Mouse (Mus musculus) heart, embryonic 16.5 days (tissue): ENCODE results near the gene Cars2. TPM values are rescaled to one million over a fixed set of nuclear protein-coding genes. Genes with fewer than 3 reads are reported as not detected.

Experiments
- ATAC-seq: fragments of 200-750 bp; cut with Nextera tagmentation; replicated peaks from 2 replicates; pipeline ENCODE4 v1.8.0; 2017; ENCODE audit warnings: moderate number of reproducible peaks; ENCODE audit not compliant: insufficient read depth, low FRiP score; ENCODE audit errors: extremely low read depth
- H3K27ac ChIP-seq: fragments of 300-500 bp; sonication (generic); 2 replicates; pipeline ENCODE4 v1.5.1; 2014; ENCODE audit warnings: mild to moderate bottlenecking, low read length, control low read depth, moderate library complexity
- H3K27me3 ChIP-seq: fragments of 300-500 bp; sonication (generic); 2 replicates; pipeline ENCODE4 v1.6.1; 2014; ENCODE audit warnings: low read length, mixed read lengths; ENCODE audit not compliant: control insufficient read depth, insufficient read depth
- H3K36me3 ChIP-seq: fragments of 300-500 bp; sonication (generic); 2 replicates; pipeline ENCODE4 v1.6.1; 2014; ENCODE audit not compliant: control insufficient read depth, insufficient read depth
- H3K4me1 ChIP-seq: fragments of 300-500 bp; sonication (generic); 2 replicates; pipeline ENCODE4 v1.6.1; 2014; ENCODE audit warnings: low read length, mixed read lengths; ENCODE audit not compliant: control insufficient read depth, insufficient read depth
- H3K4me2 ChIP-seq: fragments of 300-500 bp; sonication (generic); 2 replicates; pipeline ENCODE4 v1.6.1; 2014; ENCODE audit warnings: low read depth, mild to moderate bottlenecking, control low read depth, low read length
- H3K4me3 ChIP-seq: fragments of 300-500 bp; sonication (generic); 2 replicates; pipeline ENCODE4 v1.5.1; 2014; ENCODE audit warnings: mild to moderate bottlenecking, control low read depth, low read length
- H3K9ac ChIP-seq: fragments of 300-500 bp; sonication (generic); 2 replicates; pipeline ENCODE4 v1.6.1; 2014; ENCODE audit warnings: low read length, control low read depth
- H3K9me3 ChIP-seq: fragments of 300-500 bp; sonication (generic); replicated peaks from 2 replicates; pipeline ENCODE4 v1.6.1; 2016; ENCODE audit warnings: low read length; ENCODE audit not compliant: control insufficient read depth
- WGBS: fragments of 180-500 bp; shearing (Covaris S2); extraction: QIAGEN DNeasy Blood & Tissue Kit; methylation state at CpG from one replicate; pipeline ENCODE4 v1.1.7; 2014; 5-methylcytosine and 5-hydroxymethylcytosine counted together
- polyA plus RNA-seq: library from polyadenylated mRNA; unstranded; fragments of >200 nt; fragmentation: Nextera tagmentation; extraction: Ambion mirVana; gene quantifications from 2 replicates; pipeline ENCODE4 v1.2.1, GENCODE M21; 2015

The Cars2 gene
- polyA plus RNA-seq, 1 experiment from 2014 or later = 36.0 TPM

DNA sequence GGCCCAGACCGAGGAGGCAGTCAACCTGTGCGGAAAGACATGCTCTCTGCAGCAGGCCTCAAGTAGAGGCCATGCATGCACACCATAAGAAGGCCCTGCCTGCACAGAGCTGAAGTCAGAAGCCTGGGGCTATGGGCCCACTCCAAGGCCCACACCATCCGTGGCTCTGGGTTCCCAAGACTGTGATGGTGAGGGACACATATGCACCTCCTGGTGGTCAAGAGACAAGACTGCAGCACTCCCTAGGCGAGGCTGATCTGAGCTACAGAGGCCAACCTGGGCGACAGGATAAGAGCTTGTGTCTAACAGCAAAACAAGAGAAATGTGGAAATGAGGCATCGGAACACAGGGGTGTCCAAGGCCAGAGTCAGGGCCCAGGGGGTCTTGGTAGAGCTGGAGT lies 3.5 kb downstream of the Cars2 start:
- H3K36me3 ChIP-seq = peaks cover 9% of the 10 kb centered on the region; the same call in 1 of the 2 replicates
- peaks cover 8% of the 10 kb centered on the region; the same call in 1 of the 2 replicates for H3K4me1 ChIP-seq
- no peak overlapping the region for H3K4me3 ChIP-seq
- WGBS = 70% methylated on average over 6 of the region's 6 CpGs
- no peak overlapping the region for H3K27ac ChIP-seq
- no peak overlapping the region for H3K4me2 ChIP-seq
- H3K27me3 ChIP-seq = no peaks in the 10 kb centered on the region
- no peak for ATAC-seq
- no peak overlapping the region for H3K9ac ChIP-seq
- H3K9me3 ChIP-seq = no peaks in the 10 kb centered on the region

DNA sequence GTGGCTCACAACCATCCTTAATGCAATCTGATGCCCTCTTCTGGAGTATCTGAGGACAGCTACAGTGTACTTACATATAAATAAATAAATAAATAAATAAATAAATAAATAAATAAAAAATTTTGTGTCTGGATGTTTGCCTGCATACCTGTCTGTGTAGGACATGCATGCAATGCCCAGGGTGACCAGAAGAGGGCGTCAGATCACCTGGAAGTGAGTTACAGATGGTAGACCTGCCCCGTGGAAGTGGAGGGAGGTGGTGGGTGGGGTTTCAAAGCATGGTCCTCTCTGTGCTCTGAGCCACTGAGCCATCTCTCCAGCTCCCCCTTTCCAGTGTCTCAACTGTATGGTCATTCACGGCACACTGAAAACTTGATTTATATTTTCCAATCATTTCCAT lies 6.2 kb downstream of the Cars2 start:
- Histone ChIP-seq H3K4me1 (peaks cover 2% of the 10 kb centered on the region; the same call in 1 of the 2 replicates), H3K27me3 (no peaks in the 10 kb centered on the region), H3K27ac (no peak overlapping the region), H3K9ac (no peak overlapping the region), H3K4me3 (no peak overlapping the region), H3K9me3 (no peaks in the 10 kb centered on the region), H3K4me2 (no peak overlapping the region), H3K36me3 (peaks cover 22% of the 10 kb centered on the region)
- WGBS = 50% methylated on average over 3 of the region's 3 CpGs
- ATAC-seq = no peak

DNA sequence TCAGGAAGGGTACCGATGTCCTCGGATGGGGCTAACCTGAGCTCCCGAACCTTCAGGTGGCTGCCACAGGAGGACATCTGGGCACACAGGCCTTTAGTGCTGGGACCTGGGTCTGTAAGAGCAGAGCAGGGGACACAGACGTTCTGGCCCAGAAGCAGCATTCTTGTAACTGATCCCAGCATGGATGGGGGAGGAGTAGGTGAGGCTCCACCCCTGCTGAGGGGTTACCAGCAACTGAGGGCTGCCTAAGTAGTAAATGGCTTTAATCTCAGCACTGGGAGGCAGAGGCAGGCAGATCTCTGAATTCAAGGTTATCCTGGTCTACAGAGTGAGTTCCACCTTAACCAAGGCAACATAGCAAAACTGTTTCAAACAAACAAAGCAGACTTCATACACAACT lies 7.7 kb downstream of the Cars2 start:
- no peak overlapping the region for H3K4me2 ChIP-seq
- no peak overlapping the region for H3K4me3 ChIP-seq
- no peak overlapping the region for H3K9ac ChIP-seq
- no peak overlapping the region for H3K27ac ChIP-seq
- 80% methylated on average over 4 of the region's 4 CpGs for WGBS
- no peaks in the 10 kb centered on the region for H3K27me3 ChIP-seq
- H3K36me3 ChIP-seq = peaks cover 25% of the 10 kb centered on the region
- H3K4me1 ChIP-seq = 0 out of 2 replicates have a peak, but pooled peaks cover 2% of the 10 kb centered on the region
- H3K9me3 ChIP-seq = no peaks in the 10 kb centered on the region
- no peak for ATAC-seq

- 0 out of 2 replicates have a peak, but pooled peaks cover 2% of the 10 kb centered on the region for H3K4me1 ChIP-seq
- WGBS = 75% methylated on average over 12 of the region's 12 CpGs
- no peak; the same call in 1 of the 2 replicates for ATAC-seq
- peaks cover 28% of the 10 kb centered on the region for H3K36me3 ChIP-seq
- H3K4me2 ChIP-seq = no peak overlapping the region
- H3K9ac ChIP-seq = no peak overlapping the region
- H3K27ac ChIP-seq = no peak overlapping the region
- no peaks in the 10 kb centered on the region for H3K9me3 ChIP-seq
- no peaks in the 10 kb centered on the region for H3K27me3 ChIP-seq
- no peak overlapping the region for H3K4me3 ChIP-seq
Measured at GRCm38 (mm10) chr8:11542031-11542430, 8.6 kb downstream of the Cars2 start.

- no peak overlapping the region for H3K4me3 ChIP-seq
- no peaks in the 10 kb centered on the region for H3K27me3 ChIP-seq
- H3K9ac ChIP-seq = no peak overlapping the region
- peaks cover 31% of the 10 kb centered on the region for H3K36me3 ChIP-seq
- H3K9me3 ChIP-seq = no peaks in the 10 kb centered on the region
- ATAC-seq = no peak
- no peak overlapping the region for H3K27ac ChIP-seq
- H3K4me2 ChIP-seq = no peak overlapping the region
- H3K4me1 ChIP-seq = 0 out of 2 replicates have a peak, but pooled peaks cover 2% of the 10 kb centered on the region
- 94% methylated on average over 8 of the region's 8 CpGs for WGBS
Measured at GRCm38 (mm10) chr8:11540182-11540581, 10.4 kb downstream of the Cars2 start.

- 91% methylated on average over 4 of the region's 4 CpGs for WGBS
- Histone ChIP-seq H3K36me3 (peaks cover 36% of the 10 kb centered on the region), H3K9ac (no peak overlapping the region), H3K9me3 (no peaks in the 10 kb centered on the region), H3K4me1 (0 out of 2 replicates have a peak, but pooled peaks cover 2% of the 10 kb centered on the region), H3K4me2 (no peak overlapping the region), H3K27ac (no peak overlapping the region), H3K27me3 (no peaks in the 10 kb centered on the region), H3K4me3 (no peak overlapping the region)
- ATAC-seq = no peak
Measured at GRCm38 (mm10) chr8:11539049-11539448, 11.5 kb downstream of the Cars2 start.

GRCm38 (mm10) chr8:11534494-11534893 lies 16.1 kb downstream of the Cars2 start:
- ATAC-seq = no peak
- no peaks in the 10 kb centered on the region for H3K4me1 ChIP-seq
- H3K4me2 ChIP-seq = no peak overlapping the region
- H3K9ac ChIP-seq = no peak overlapping the region
- no peaks in the 10 kb centered on the region for H3K9me3 ChIP-seq
- no peak overlapping the region for H3K27ac ChIP-seq
- H3K36me3 ChIP-seq = peaks cover 30% of the 10 kb centered on the region
- 59% methylated on average over 9 of the region's 9 CpGs for WGBS
- H3K4me3 ChIP-seq = no peak overlapping the region
- H3K27me3 ChIP-seq = no peaks in the 10 kb centered on the region

GRCm38 (mm10) chr8:11530849-11531248 lies 19.7 kb downstream of the Cars2 start:
- Histone ChIP-seq H3K4me2 (no peak overlapping the region), H3K27ac (no peak overlapping the region), H3K4me3 (no peak overlapping the region), H3K36me3 (peaks cover 23% of the 10 kb centered on the region), H3K9me3 (no peaks in the 10 kb centered on the region), H3K4me1 (no peaks in the 10 kb centered on the region), H3K9ac (no peak overlapping the region), H3K27me3 (no peaks in the 10 kb centered on the region)
- 71% methylated on average over 4 of the region's 4 CpGs for WGBS
- no peak for ATAC-seq

DNA sequence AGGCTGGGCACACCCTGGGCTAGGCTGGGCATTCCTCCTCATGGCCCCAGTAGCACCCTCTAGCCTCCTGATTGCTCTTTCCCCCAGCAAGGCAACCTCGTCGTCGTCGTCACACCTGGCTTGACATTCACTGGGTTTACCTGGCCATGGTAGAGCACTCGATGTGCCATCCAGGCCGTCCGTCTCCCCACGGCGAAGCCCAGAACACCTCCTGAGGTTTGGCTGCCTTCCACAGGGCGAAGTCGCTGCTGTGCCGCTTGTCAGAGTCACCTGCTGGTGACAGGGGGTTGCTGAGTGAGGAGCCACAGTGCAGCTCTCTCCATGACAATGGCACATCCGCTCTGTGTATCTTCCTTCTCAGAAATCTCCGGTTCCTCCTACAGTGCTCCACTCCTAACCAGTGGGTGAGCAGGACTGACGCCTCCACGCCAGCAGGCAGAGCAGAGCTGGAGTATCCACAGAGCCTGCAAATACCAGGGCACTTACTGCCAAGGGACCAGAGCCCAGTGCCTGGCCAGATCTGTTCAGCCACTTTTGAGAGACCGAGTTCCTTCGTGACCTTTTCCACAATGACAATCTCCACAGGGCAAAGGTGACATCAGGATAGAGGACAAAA lies 20.3 kb downstream of the Cars2 start:
- 76% methylated on average over 18 of the region's 18 CpGs for WGBS
- Histone ChIP-seq H3K9ac (no peak overlapping the region), H3K4me2 (no peak overlapping the region), H3K27me3 (no peaks in the 10 kb centered on the region), H3K36me3 (peaks cover 23% of the 10 kb centered on the region), H3K27ac (no peak overlapping the region), H3K4me1 (no peaks in the 10 kb centered on the region), H3K9me3 (no peaks in the 10 kb centered on the region), H3K4me3 (no peak overlapping the region)
- no peak for ATAC-seq
